Mouse (Mus musculus): ENCODE results near the gene Tmem266.

Tmem266 gene

GRCm38 (mm10) chr9:55325564-55326514 is 874 bp upstream of the Tmem266 start:
- CTCF ChIA-PET, result interaction anchor here in 1 of 4 experiments (0.6 kb wide), 2 partner anchors 56 to 153 kb away, joined by 3 to 9 read pairs; no protein-coding TSS in a partner anchor
- POLR2A ChIA-PET, result interaction anchor here in 3 of 4 experiments (0.6 to 1.7 kb wide), 12 partner anchors 11 to 1138 kb away, joined by 3 to 6 read pairs (median 3); partner anchors contain the start of gene Ube2q2 (in 1 of the 3)

GRCm38 (mm10) chr9:55327234-55327615 is 512 bp downstream of the Tmem266 start:
- CTCF ChIA-PET, result no interaction called here

GRCm38 (mm10) chr9:55328151-55328918 is 1.6 kb downstream of the Tmem266 start:
- POLR2A ChIA-PET, result interaction anchor here in 3 of 4 experiments (0.5 to 1.5 kb wide), 3 partner anchors 112 to 1112 kb away, joined by 3 to 5 read pairs (median 3); no protein-coding TSS in a partner anchor
- CTCF ChIA-PET, result interaction anchor here in 1 of 4 experiments (1.0 kb wide), 1 partner anchor 54 kb away, joined by 3 read pairs; no protein-coding TSS in a partner anchor

More at GRCm38 (mm10) chr9:55327234-55327615, 512 bp downstream of the Tmem266 start:
- POLR2A ChIA-PET, result interaction anchor here in 3 of 4 experiments (0.6 to 1.5 kb wide), 3 partner anchors 45 to 111 kb away, joined by 3 to 5 read pairs (median 3); no protein-coding TSS in a partner anchor

- POLR2A ChIA-PET, result no interaction called here
- CTCF ChIA-PET, result interaction anchor here in 2 of 4 experiments (0.7 to 1.0 kb wide), 2 partner anchors 53 to 545 kb away, joined by 3 read pairs; no protein-coding TSS in a partner anchor
Observed at GRCm38 (mm10) chr9:55329401-55329800, 2.7 kb downstream of the Tmem266 start.

- CTCF ChIA-PET, result interaction anchor here in 3 of 4 experiments (0.7 to 1.1 kb wide), 5 partner anchors 8 to 629 kb away, joined by 3 to 5 read pairs (median 4); no protein-coding TSS in a partner anchor
Observed at GRCm38 (mm10) chr9:55332476-55332875, 5.8 kb downstream of the Tmem266 start.

GRCm38 (mm10) chr9:55332949-55333348 is 6.2 kb downstream of the Tmem266 start:
- ChIA-PET CTCF (interaction anchor here in 1 of 4 experiments (0.7 to 1.0 kb wide), 2 partner anchors 9 to 630 kb away, joined by 3 to 4 read pairs; no protein-coding TSS in a partner anchor), POLR2A (interaction anchor here in 2 of 4 experiments (0.6 to 1.6 kb wide), 3 partner anchors 9 to 269 kb away, joined by 3 to 6 read pairs (median 5); no protein-coding TSS in a partner anchor)

More at GRCm38 (mm10) chr9:55332476-55332875, 5.8 kb downstream of the Tmem266 start:
- POLR2A ChIA-PET, result interaction anchor here in 3 of 4 experiments (0.6 to 1.6 kb wide), 4 partner anchors 9 to 415 kb away, joined by 3 to 6 read pairs (median 4); partner anchors contain the start of gene Hykk (in 1 of the 3)

GRCm38 (mm10) chr9:55344165-55344564 is 17.5 kb downstream of the Tmem266 start:
- ChIA-PET POLR2A (no interaction called here), CTCF (interaction anchor here in 2 of 4 experiments (0.6 to 0.9 kb wide), 2 partner anchors 8 to 9 kb away, joined by 3 to 5 read pairs; no protein-coding TSS in a partner anchor)

- ChIA-PET POLR2A (interaction anchor here in 1 of 4 experiments (1.2 kb wide), 1 partner anchor 1240 kb away, joined by 3 read pairs; no protein-coding TSS in a partner anchor), CTCF (no interaction called here)
Observed at GRCm38 (mm10) chr9:55345332-55345731, 18.6 kb downstream of the Tmem266 start.

- ChIA-PET POLR2A (no interaction called here), CTCF (no interaction called here)
Observed at GRCm38 (mm10) chr9:55348664-55349063, 22.0 kb downstream of the Tmem266 start.

GRCm38 (mm10) chr9:55354686-55355085 is 28.0 kb downstream of the Tmem266 start:
- CTCF ChIA-PET, result interaction anchor here in 2 of 4 experiments (0.6 to 1.0 kb wide), 2 partner anchors 76 to 1251 kb away, joined by 3 to 6 read pairs; no protein-coding TSS in a partner anchor
- POLR2A ChIA-PET, result no interaction called here

GRCm38 (mm10) chr9:55355270-55355834 is 28.6 kb downstream of the Tmem266 start:
- CTCF ChIA-PET, result interaction anchor here in 3 of 4 experiments (0.6 to 1.0 kb wide), 4 partner anchors 77 to 1250 kb away, joined by 3 to 8 read pairs (median 4); no protein-coding TSS in a partner anchor
- POLR2A ChIA-PET, result interaction anchor here in 1 of 4 experiments (0.6 kb wide), 1 partner anchor 15 kb away, joined by 4 read pairs; no protein-coding TSS in a partner anchor

- CTCF ChIA-PET, result interaction anchor here in 1 of 4 experiments (1.4 kb wide), 1 partner anchor 25 kb away, joined by 3 read pairs; no protein-coding TSS in a partner anchor
- POLR2A ChIA-PET, result no interaction called here
Observed at GRCm38 (mm10) chr9:55357164-55357563, 30.5 kb downstream of the Tmem266 start.

- ChIA-PET POLR2A (interaction anchor here in 1 of 4 experiments (0.6 kb wide), 1 partner anchor 69 kb away, joined by 4 read pairs; no protein-coding TSS in a partner anchor), CTCF (interaction anchor here in 1 of 4 experiments (1.0 to 1.2 kb wide), 2 partner anchors 32 to 49 kb away, joined by 3 read pairs; no protein-coding TSS in a partner anchor)
Observed at GRCm38 (mm10) chr9:55360372-55360771, 33.7 kb downstream of the Tmem266 start.

- ChIA-PET CTCF (interaction anchor here in 1 of 4 experiments (1.2 kb wide), 1 partner anchor 31 kb away, joined by 3 read pairs; no protein-coding TSS in a partner anchor), POLR2A (interaction anchor here in 1 of 4 experiments (0.6 kb wide), 1 partner anchor 68 kb away, joined by 4 read pairs; no protein-coding TSS in a partner anchor)
Observed at GRCm38 (mm10) chr9:55360861-55361260, 34.1 kb downstream of the Tmem266 start.

- ChIA-PET POLR2A (no interaction called here), CTCF (interaction anchor here in 1 of 4 experiments (1.9 kb wide), 1 partner anchor 20 kb away, joined by 5 read pairs; no protein-coding TSS in a partner anchor)
Observed at GRCm38 (mm10) chr9:55361969-55362368, 35.3 kb downstream of the Tmem266 start.

GRCm38 (mm10) chr9:55363707-55364106 is 37.0 kb downstream of the Tmem266 start:
- ChIA-PET CTCF (no interaction called here), POLR2A (no interaction called here)

GRCm38 (mm10) chr9:55368011-55368410 is 41.3 kb downstream of the Tmem266 start:
- POLR2A ChIA-PET, result interaction anchor here in 1 of 4 experiments (1.0 kb wide), 1 partner anchor 14 kb away, joined by 3 read pairs; no protein-coding TSS in a partner anchor
- CTCF ChIA-PET, result no interaction called here

Measured in embryonic stem cell, embryonic (primary cell).